ENCODE assay signal across 9 mouse cellular contexts in the genomic region with DNA sequence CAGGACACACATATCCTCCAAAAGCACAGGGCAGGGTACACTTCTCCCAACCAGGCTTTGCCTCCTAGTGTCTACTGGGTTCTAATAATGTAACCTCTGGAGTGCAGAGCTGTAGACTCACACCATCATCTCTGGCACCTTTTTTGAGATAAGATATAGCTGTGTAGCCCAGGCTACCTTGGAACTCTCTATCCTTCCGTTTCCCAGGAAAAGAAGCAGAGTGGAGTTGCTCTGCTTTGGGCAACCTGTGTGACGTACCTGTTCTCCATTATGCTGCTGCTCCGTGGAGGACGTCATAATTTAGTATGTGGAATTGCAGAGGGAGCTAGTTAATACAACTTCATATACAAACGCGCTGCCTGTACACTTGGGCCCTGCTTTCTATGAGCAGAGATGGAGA. TPM values are rescaled to one million over a fixed set of nuclear protein-coding genes. Genes with fewer than 3 reads are reported as not detected.
DNase-seq lines count a peak whose midpoint lies in the region; ATAC-seq and TF ChIP-seq lines count a peak whose summit lies in the region.
"Had no signal": no experiment of that assay in that cellular context is flagged by ENCODE, and none has a peak within 500 bp of the region (broad histone marks: within the 10 kb centered on the region; RNA-seq: fewer than 3 reads in every experiment).

A gene (plus strand): TSS at position 301 of the 400 bp plus-strand sequence.

- H3K9ac ChIP-seq in forebrain, embryonic 11.5 days (ENCODE audit: low read length) = peak within 1 kb of the TSS; percentile 1; the same call in 1 of the 2 replicates
- H3K9ac ChIP-seq in intestine, postnatal 0 days (ENCODE audit: low read depth, low read length) = no peak within 1 kb of the TSS
- 0 out of 2 replicates have a peak within 1 kb of the TSS, but pooled peaks have one; percentile 38 for H3K9ac ChIP-seq in neural tube, embryonic 13.5 days

- H3K27ac ChIP-seq in layer of hippocampus, adult 2 months = no peak within 1 kb of the TSS
- no peak within 1 kb of the TSS for H3K27ac ChIP-seq in forebrain, embryonic 11.5 days (ENCODE audit: low read depth, low read length)
- no peak within 1 kb of the TSS for H3K27ac ChIP-seq in intestine, postnatal 0 days (ENCODE audit: low read depth, low read length)
- no peak within 1 kb of the TSS for H3K27ac ChIP-seq in neural tube, embryonic 13.5 days (replicated peaks)

- whole genome bisulfite sequencing in forebrain, embryonic 11.5 days = 19% methylated on average over 6 of the region's 6 CpGs
- WGBS in intestine, postnatal 0 days = 32% methylated on average over 6 of the region's 6 CpGs
- WGBS in neural tube, embryonic 13.5 days = 19% methylated on average over 6 of the region's 6 CpGs

- no peaks in the 10 kb centered on the region; the same call in 1 of the 2 replicates for H3K36me3 ChIP-seq in forebrain, embryonic 11.5 days (ENCODE audit: control insufficient read depth, insufficient read depth, low read length)
- no peaks in the 10 kb centered on the region for H3K36me3 ChIP-seq in intestine, postnatal 0 days (ENCODE audit: control insufficient read depth, insufficient read depth)
- 0 out of 2 replicates have a peak, but pooled peaks cover 3% of the 10 kb centered on the region for H3K36me3 ChIP-seq in neural tube, embryonic 13.5 days

- peaks cover 48% of the 10 kb centered on the region for H3K27me3 ChIP-seq in forebrain, embryonic 11.5 days (ENCODE audit: control insufficient read depth, insufficient read depth, low read length)
- H3K27me3 ChIP-seq in intestine, postnatal 0 days (replicated peaks; ENCODE audit: control insufficient read depth, insufficient read depth, low read length) = peaks cover 35% of the 10 kb centered on the region
- peaks cover 75% of the 10 kb centered on the region for H3K27me3 ChIP-seq in neural tube, embryonic 13.5 days

- peak within 1 kb of the TSS; percentile 17; the same call in 1 of the 2 replicates for H3K4me3 ChIP-seq in layer of hippocampus, adult 2 months
- peak within 1 kb of the TSS; percentile 4; the same call in 1 of the 2 replicates for H3K4me3 ChIP-seq in forebrain, embryonic 11.5 days (ENCODE audit: low read depth, low read length)
- H3K4me3 ChIP-seq in intestine, postnatal 0 days (ENCODE audit: low read depth, low read length) = peak within 1 kb of the TSS; percentile 27
- H3K4me3 ChIP-seq in neural tube, embryonic 13.5 days = peak within 1 kb of the TSS; percentile 23

- DNase-seq in layer of hippocampus, adult 2 months (ENCODE audit: low spot score in 2 of 2) = no peak
- no peak for DNase-seq in layer of hippocampus, postnatal 14 days (ENCODE audit: low spot score in 2 of 2)
- DNase-seq in forebrain, embryonic 11.5 days (ENCODE audit: low spot score) = no peak
- DNase-seq in right cerebral cortex, adult 2 months (ENCODE audit: low spot score in 2 of 2) = no peak
- no peak for DNase-seq in ovary, adult 18-20 months (ENCODE audit: low spot score)
- no peak for DNase-seq in right cerebral cortex, postnatal 14 days

- no peaks in the 10 kb centered on the region for H3K9me3 ChIP-seq in forebrain, embryonic 11.5 days (ENCODE audit: control insufficient read depth, low read length)
- H3K9me3 ChIP-seq in intestine, postnatal 0 days (ENCODE audit: control insufficient read depth) = no peaks in the 10 kb centered on the region
- no peaks in the 10 kb centered on the region for H3K9me3 ChIP-seq in neural tube, embryonic 13.5 days

- ATAC-seq in forebrain, embryonic 11.5 days (replicated peaks; ENCODE audit: low FRiP score) = 0 out of 2 replicates have a peak, but pooled peaks have one; percentile 13
- no peak for ATAC-seq in intestine, postnatal 0 days
- no peak for ATAC-seq in neural tube, embryonic 13.5 days (ENCODE audit: low read depth)

- no peak for TF ChIP-seq CTCF in layer of hippocampus, adult 2 months (conservative IDR thresholded peaks at IDR 0.05)
- no peak for TF ChIP-seq CTCF in intestine, postnatal 0 days (IDR thresholded peaks at IDR 0.05; ENCODE audit: low read depth)

- no peaks in the 10 kb centered on the region; the same call in 1 of the 2 replicates for H3K4me1 ChIP-seq in forebrain, embryonic 11.5 days (replicated peaks; ENCODE audit: control insufficient read depth, insufficient read depth, low read length)
- H3K4me1 ChIP-seq in intestine, postnatal 0 days (replicated peaks; ENCODE audit: control insufficient read depth, insufficient read depth, low read length) = 0 out of 2 replicates have a peak, but pooled peaks cover 5% of the 10 kb centered on the region
- peaks cover 18% of the 10 kb centered on the region for H3K4me1 ChIP-seq in neural tube, embryonic 13.5 days (replicated peaks)

- H3K4me2 ChIP-seq in forebrain, embryonic 11.5 days (ENCODE audit: low read depth, low read length, severe bottlenecking) = peak within 1 kb of the TSS; percentile 40
- peak within 1 kb of the TSS; percentile 57 for H3K4me2 ChIP-seq in intestine, postnatal 0 days (replicated peaks; ENCODE audit: low read depth)
- H3K4me2 ChIP-seq in neural tube, embryonic 13.5 days = peak within 1 kb of the TSS; percentile 48

RNA-seq across cellular contexts. Expression of the gene that starts here (rescaled TPM):
- total RNA-seq in layer of hippocampus, adult 2 months (2021) = not detected
- not detected for total RNA-seq in layer of hippocampus, postnatal 14 days (2021)
- 0.25 TPM in 1 of 2 replicates, not detected in the other for polyA plus RNA-seq in forebrain, embryonic 11.5 days (2014; fragmentation: Nextera tagmentation; extraction: Ambion mirVana)
- not detected in 2 replicates for polyA plus RNA-seq in intestine, postnatal 0 days (2015; fragmentation: Nextera tagmentation; extraction: Ambion mirVana)
- polyA plus RNA-seq in neural tube, embryonic 13.5 days (2015; fragmentation: Nextera tagmentation; extraction: Ambion mirVana) = not detected in 2 replicates
- total RNA-seq: gastrocnemius, adult 8-10 months had no signal

Comparison
In these comparisons a context has a peak if more than half of its experiments do, and no peak if none do; other contexts are left out.
1. Peak in ATAC-seq, H3K4me3 ChIP-seq, H3K9ac ChIP-seq and H3K4me2 ChIP-seq in forebrain, embryonic 11.5 days; RNA of the gene not detected or under 1 TPM.